Mouse (Mus musculus) heart, embryonic 14.5 days (tissue): Measurements from ENCODE around the gene Cald1. TPM values are rescaled to one million over a fixed set of nuclear protein-coding genes. Genes with fewer than 3 reads are reported as not detected.
A peak's percentile ranks its signal among the peaks of the same experiment; 100 is the strongest.

Experiments used
- ATAC-seq: fragments of 200-750 bp; cut with Nextera tagmentation; 2 replicates; pipeline ENCODE4 v1.8.0; 2017; ENCODE audit warnings: low read depth, moderate TSS enrichment; ENCODE audit not compliant: insufficient number of reproducible peaks, insufficient read depth, low FRiP score
- H3K27ac ChIP-seq, 2 experiments: fragments of 200-500 bp in 1 of 2; fragments of 300-500 bp in 1 of 2; sonication (generic) in 1 of 2; replicated peaks in 1 of 2; 2 replicates each; pipeline ENCODE4 v1.5.1; 2012 to 2014; ENCODE audit warnings: low read depth in 2 of 2, low read length in 2 of 2, control low read depth in 1 of 2, mild to moderate bottlenecking in 1 of 2, mixed read lengths in 1 of 2; ENCODE audit not compliant: control insufficient read depth in 1 of 2, insufficient read depth in 1 of 2
- H3K27me3 ChIP-seq: fragments of 300-500 bp; sonication (generic); 2 replicates; pipeline ENCODE4 v1.6.1; 2014; ENCODE audit warnings: mild to moderate bottlenecking, low read length, control low read depth; ENCODE audit not compliant: control insufficient read depth, insufficient read depth
- H3K36me3 ChIP-seq: fragments of 300-500 bp; sonication (generic); 2 replicates; pipeline ENCODE4 v1.6.1; 2014; ENCODE audit warnings: mild to moderate bottlenecking, control low read depth, low read length, mixed read lengths; ENCODE audit not compliant: control insufficient read depth, insufficient read depth
- H3K4me1 ChIP-seq, 2 experiments: fragments of 200-500 bp in 1 of 2; fragments of 300-500 bp in 1 of 2; sonication (generic) in 1 of 2; 2 replicates each; pipeline ENCODE4 v1.6.1; 2012 to 2014; ENCODE audit warnings: low read length in 2 of 2, control low read depth in 1 of 2, mixed read lengths in 1 of 2; ENCODE audit not compliant: control insufficient read depth in 2 of 2, insufficient read depth in 2 of 2
- H3K4me2 ChIP-seq: fragments of 300-500 bp; sonication (generic); 2 replicates; pipeline ENCODE4 v1.6.1; 2014; ENCODE audit warnings: mild to moderate bottlenecking, low read length
- H3K4me3 ChIP-seq, 2 experiments: fragments of 200-500 bp in 1 of 2; fragments of 300-500 bp in 1 of 2; sonication (generic) in 1 of 2; 2 replicates each; pipeline ENCODE4 v1.5.1; 2012 to 2014; ENCODE audit warnings: low read length in 2 of 2, mild to moderate bottlenecking in 2 of 2, control low read depth in 1 of 2, low read depth in 1 of 2, moderate library complexity in 1 of 2; ENCODE audit not compliant: control insufficient read depth in 1 of 2, insufficient read depth in 1 of 2
- H3K9ac ChIP-seq: fragments of 300-500 bp; sonication (generic); 2 replicates; pipeline ENCODE4 v1.6.1; 2014; ENCODE audit warnings: mild to moderate bottlenecking, low read length
- H3K9me3 ChIP-seq: fragments of 300-500 bp; sonication (generic); 2 replicates; pipeline ENCODE4 v1.6.1; 2016; ENCODE audit warnings: low read length, control low read depth; ENCODE audit not compliant: control insufficient read depth
- WGBS: fragments of 180-500 bp; shearing (Covaris S2); extraction: QIAGEN DNeasy Blood & Tissue Kit; methylation state at CpG from one replicate; pipeline ENCODE4 v1.1.7; 2014; 5-methylcytosine and 5-hydroxymethylcytosine counted together
- polyA plus RNA-seq: library from polyadenylated mRNA; unstranded; fragments of >200 nt; fragmentation: Nextera tagmentation; extraction: Ambion mirVana; gene quantifications from 2 replicates; pipeline ENCODE4 v1.2.1, GENCODE M21; 2014

Cald1 gene
- polyA plus RNA-seq, 1 experiment from 2014 or later: 122 TPM

DNA sequence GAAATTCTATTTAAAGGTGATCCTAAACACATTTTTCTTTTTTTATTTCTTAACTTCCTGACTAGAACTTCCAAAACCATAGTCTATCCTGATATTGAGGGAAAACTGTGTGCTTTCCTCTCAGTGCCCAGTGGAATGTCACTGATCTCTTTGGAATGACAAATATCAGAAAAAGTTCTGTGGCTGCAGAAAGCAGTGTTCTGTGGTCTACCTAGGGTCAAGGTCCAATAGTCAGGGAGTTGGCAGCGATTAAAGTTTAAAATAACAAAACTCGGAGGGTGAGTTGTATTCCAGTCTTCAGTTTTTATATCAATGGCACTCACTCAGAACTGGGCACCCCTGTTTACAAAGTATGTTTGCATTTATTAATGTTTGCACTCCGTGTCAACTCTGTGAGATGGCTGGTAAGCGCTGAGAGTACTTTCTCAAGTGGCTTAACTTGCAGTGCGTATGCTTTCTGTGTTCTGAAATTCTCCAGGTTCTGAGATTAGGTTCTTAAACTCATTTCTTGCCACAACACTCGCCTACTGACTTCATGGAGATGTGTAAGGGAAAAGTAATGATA is 18.7 kb upstream of the Cald1 start:
- Histone ChIP-seq H3K36me3 (no peaks in the 10 kb centered on the region), H3K9ac (no peak overlapping the region), H3K9me3 (no peaks in the 10 kb centered on the region), H3K4me1 (peaks cover 4 to 16% of the 10 kb centered on the region in 2 experiments; a peak in 3 of 4 replicates), H3K4me2 (no peak overlapping the region), H3K27ac (no peak overlapping the region), H3K27me3 (no peaks in the 10 kb centered on the region), H3K4me3 (no peak overlapping the region)
- ATAC-seq: no peak
- WGBS: 73% methylated on average over 6 of the region's 6 CpGs

- 31% methylated on average over 5 of the region's 5 CpGs for WGBS
- no peak overlapping the region for H3K27ac ChIP-seq
Measured at GRCm38 (mm10) chr6:34583365-34583764, 14.9 kb upstream of the Cald1 start.

DNA sequence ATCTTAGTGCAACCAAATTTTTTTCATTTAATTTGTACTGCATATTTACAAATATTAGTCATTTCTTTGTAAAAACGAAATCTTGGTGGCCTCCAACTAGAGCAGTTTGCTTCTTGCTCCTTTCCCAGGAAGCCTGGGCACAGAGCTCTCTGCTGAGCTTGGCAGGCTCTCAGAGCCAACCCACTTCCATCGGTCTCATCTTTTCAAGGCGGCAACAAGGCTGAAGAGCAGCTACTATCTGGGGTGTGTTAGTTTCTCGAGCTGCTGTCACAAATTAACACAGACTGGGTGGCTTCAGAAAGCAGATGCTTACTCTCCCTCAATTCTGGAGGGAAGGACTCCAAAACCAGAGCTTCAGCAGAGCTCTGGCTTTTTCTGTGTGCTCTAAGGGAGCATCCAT is 10.2 kb upstream of the Cald1 start:
- Histone ChIP-seq H3K4me3 (no peak overlapping the region), H3K4me1 (peaks cover 2 to 7% of the 10 kb centered on the region in 2 experiments; a peak in 2 of 4 replicates), H3K36me3 (no peaks in the 10 kb centered on the region), H3K27ac (no peak overlapping the region), H3K4me2 (no peak overlapping the region), H3K9me3 (no peaks in the 10 kb centered on the region), H3K9ac (no peak overlapping the region), H3K27me3 (no peaks in the 10 kb centered on the region)
- 63% methylated on average over 4 of the region's 4 CpGs for WGBS
- no peak for ATAC-seq

More at GRCm38 (mm10) chr6:34583365-34583764, 14.9 kb upstream of the Cald1 start:
- Histone ChIP-seq H3K4me3 (no peak overlapping the region), H3K27me3 (no peaks in the 10 kb centered on the region), H3K36me3 (no peaks in the 10 kb centered on the region), H3K4me2 (no peak overlapping the region), H3K9me3 (no peaks in the 10 kb centered on the region), H3K9ac (no peak overlapping the region), H3K4me1 (peaks cover 2 to 7% of the 10 kb centered on the region in 2 experiments; a peak in 2 of 4 replicates)
- no peak for ATAC-seq

DNA sequence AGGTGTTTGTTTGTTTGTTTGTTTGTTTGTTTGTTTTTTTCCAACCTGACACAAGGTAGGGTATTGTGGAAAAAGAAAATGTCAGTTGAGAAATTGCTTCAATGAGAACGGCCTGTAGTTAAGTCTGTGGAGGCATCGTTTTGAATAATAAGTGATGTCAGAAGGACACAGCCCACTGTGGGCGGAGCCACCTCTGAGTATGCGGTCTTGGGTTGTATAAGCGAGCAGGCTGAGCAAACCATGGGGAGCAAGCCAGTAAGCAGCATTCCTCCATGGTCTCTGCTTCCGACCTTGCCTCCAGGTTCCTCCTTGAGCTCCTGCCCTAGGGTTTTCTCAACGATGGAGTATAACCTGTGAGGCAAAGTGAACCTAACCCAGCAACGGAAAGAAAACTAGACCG is 7.6 kb upstream of the Cald1 start:
- Histone ChIP-seq H3K4me3 (no peak overlapping the region), H3K36me3 (no peaks in the 10 kb centered on the region), H3K27ac (no peak overlapping the region), H3K9ac (no peak overlapping the region), H3K4me1 (no peaks in the 10 kb centered on the region), H3K27me3 (no peaks in the 10 kb centered on the region), H3K4me2 (no peak overlapping the region), H3K9me3 (no peaks in the 10 kb centered on the region)
- no peak for ATAC-seq
- 88% methylated on average over 9 of the region's 9 CpGs for WGBS

DNA sequence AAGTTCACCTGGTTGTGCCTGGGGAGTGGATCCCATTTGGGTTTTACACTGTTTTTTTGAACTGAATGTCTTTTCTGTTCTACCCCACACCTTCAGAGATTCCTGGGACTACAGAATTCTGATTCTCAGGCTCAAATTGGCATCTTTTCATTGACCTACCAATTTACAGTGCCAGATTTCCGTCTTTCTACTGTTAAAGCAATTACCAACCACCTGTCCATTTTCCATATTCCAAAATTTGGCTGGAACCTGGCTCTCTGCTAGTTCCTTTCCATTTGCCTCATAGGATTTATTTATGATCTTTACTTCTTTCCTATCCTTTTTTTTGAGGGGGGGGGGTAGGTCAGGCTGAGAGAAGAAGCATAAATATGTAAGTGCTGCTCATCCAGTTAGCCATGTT is 4.9 kb upstream of the Cald1 start:
- 87% methylated on average over 1 of the region's 1 CpGs for WGBS
- no peak overlapping the region for H3K27ac ChIP-seq
- peaks cover 2 to 12% of the 10 kb centered on the region in 2 experiments; a peak in 2 of 4 replicates for H3K4me1 ChIP-seq
- no peak overlapping the region for H3K4me3 ChIP-seq
- no peak overlapping the region for H3K9ac ChIP-seq
- H3K27me3 ChIP-seq: no peaks in the 10 kb centered on the region
- no peaks in the 10 kb centered on the region for H3K9me3 ChIP-seq
- no peak overlapping the region for H3K4me2 ChIP-seq
- H3K36me3 ChIP-seq: no peaks in the 10 kb centered on the region
- no peak for ATAC-seq

GRCm38 (mm10) chr6:34597316-34597715 is 984 bp upstream of the Cald1 start:
- H3K4me3 ChIP-seq: no peak overlapping the region
- WGBS: 68% methylated on average over 3 of the region's 3 CpGs
- 0 out of 2 replicates have a peak overlapping the region, but pooled peaks have one; percentile 86 for H3K9ac ChIP-seq
- H3K4me1 ChIP-seq: peaks cover 9 to 31% of the 10 kb centered on the region in 2 experiments
- H3K36me3 ChIP-seq: no peaks in the 10 kb centered on the region
- H3K27ac ChIP-seq: peak overlapping the region in 1 of 2 experiments; percentile 92; a peak in 2 of 4 replicates
- H3K9me3 ChIP-seq: no peaks in the 10 kb centered on the region
- no peak for ATAC-seq
- H3K27me3 ChIP-seq: no peaks in the 10 kb centered on the region
- peak overlapping the region; percentile 76; the same call in 1 of the 2 replicates for H3K4me2 ChIP-seq

DNA sequence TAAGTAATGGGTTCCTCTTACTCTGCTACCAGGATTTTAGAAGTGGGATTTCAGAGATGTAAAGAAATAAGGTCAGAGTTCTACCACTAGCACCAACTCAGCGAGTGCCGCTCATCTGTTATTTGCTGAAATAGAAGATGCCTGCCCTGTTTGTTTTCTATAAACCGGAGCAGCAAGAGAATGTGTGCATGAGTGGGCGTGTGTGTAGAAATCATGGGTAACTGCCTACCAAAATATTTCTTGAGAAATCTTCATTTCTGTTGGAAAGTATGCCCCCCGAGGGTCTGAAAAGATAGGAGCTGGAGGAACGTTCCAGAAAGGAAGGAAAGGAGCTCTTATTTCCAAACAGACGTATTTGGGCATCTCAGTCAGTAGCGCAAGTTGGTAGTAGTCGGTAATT is 871 bp downstream of the Cald1 start:
- peak overlapping the region; percentile 76 for H3K4me2 ChIP-seq
- H3K9me3 ChIP-seq: no peaks in the 10 kb centered on the region
- H3K4me3 ChIP-seq: peak overlapping the region; percentile 65 to 77
- H3K9ac ChIP-seq: peak overlapping the region; percentile 86
- peak overlapping the region; percentile 89 to 92 for H3K27ac ChIP-seq
- peaks cover 15 to 45% of the 10 kb centered on the region in 2 experiments for H3K4me1 ChIP-seq
- H3K36me3 ChIP-seq: no peaks in the 10 kb centered on the region
- no peak for ATAC-seq
- 13% methylated on average over 9 of the region's 9 CpGs for WGBS
- H3K27me3 ChIP-seq: no peaks in the 10 kb centered on the region

GRCm38 (mm10) chr6:34599631-34600111 is 1.4 kb downstream of the Cald1 start:
- peaks cover 15 to 48% of the 10 kb centered on the region in 2 experiments for H3K4me1 ChIP-seq
- no peaks in the 10 kb centered on the region for H3K36me3 ChIP-seq
- no peaks in the 10 kb centered on the region for H3K9me3 ChIP-seq
- H3K27ac ChIP-seq: peak overlapping the region; percentile 89 to 92
- H3K4me3 ChIP-seq: peak overlapping the region; percentile 65 to 77
- H3K27me3 ChIP-seq: no peaks in the 10 kb centered on the region
- peak overlapping the region; percentile 86 for H3K9ac ChIP-seq
- peak overlapping the region; percentile 76 for H3K4me2 ChIP-seq
- WGBS: 14% methylated on average over 10 of the region's 10 CpGs
- no peak for ATAC-seq
